Mouse (Mus musculus): Measurements from ENCODE around the gene Vasp.

DNA sequence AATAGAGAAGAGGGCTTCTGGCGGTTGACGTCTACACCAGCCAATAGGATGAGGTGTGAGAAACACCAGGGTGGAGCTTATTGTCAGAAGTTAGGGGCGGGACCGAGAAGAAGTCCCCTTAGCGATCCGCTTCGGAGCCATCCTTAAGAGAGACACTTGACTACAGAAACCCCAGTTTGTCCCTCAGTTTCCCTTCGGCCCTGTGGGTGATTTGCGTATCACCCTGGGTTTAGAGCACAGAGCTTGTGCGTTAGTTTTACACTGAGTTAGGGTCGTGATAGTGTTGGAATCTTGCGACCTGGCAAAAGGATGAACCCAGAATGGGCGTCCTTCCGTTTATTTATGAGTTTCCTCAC is 42.8 kb downstream of the Vasp start:
- TF ChIP-seq GATA1 (IDR thresholded peaks at IDR 0.05; ENCODE audit: borderline replicate concordance, low read length) (no peak), FLI1 (IDR thresholded peaks at IDR 0.05; ENCODE audit: low read length) (no peak)

Measured in megakaryocyte, embryonic 14.5 days (primary cell).